Mouse (Mus musculus) 3T3-L1 (cell line): ENCODE measurements around the gene Slc25a33.

Experiments used
- DNase-seq: peaks from one replicate; pipeline ENCODE4 v3.0.0-alpha.2; 2015; ENCODE audit warnings: low read depth, low spot score

The Slc25a33 gene

GRCm38 (mm10) chr4:149696189-149696971 lies 77.7 kb downstream of the Slc25a33 start:
- DNase-seq, result no peak
